Mouse (Mus musculus) liver, postnatal 0 days (tissue): ENCODE measurements at regions not wholly inside any gene's neighbourhood (a gene's known extent, or its start where the extent isn't known, plus 50 kb on each side); places are given as distances from the start of the nearest gene placed in this dataset.

Experiments used
- CTCF ChIP-seq: sonication (generic); IDR thresholded peaks from 2 replicates; pipeline ENCODE4 v1.5.1; 2016; ENCODE audit warnings: antibody characterized with exemption, low read depth
- EP300 ChIP-seq: IDR thresholded peaks from 2 replicates; pipeline ENCODE4 v1.6.1; 2016; ENCODE audit warnings: antibody characterized with exemption, low read depth, mild to moderate bottlenecking

DNA sequence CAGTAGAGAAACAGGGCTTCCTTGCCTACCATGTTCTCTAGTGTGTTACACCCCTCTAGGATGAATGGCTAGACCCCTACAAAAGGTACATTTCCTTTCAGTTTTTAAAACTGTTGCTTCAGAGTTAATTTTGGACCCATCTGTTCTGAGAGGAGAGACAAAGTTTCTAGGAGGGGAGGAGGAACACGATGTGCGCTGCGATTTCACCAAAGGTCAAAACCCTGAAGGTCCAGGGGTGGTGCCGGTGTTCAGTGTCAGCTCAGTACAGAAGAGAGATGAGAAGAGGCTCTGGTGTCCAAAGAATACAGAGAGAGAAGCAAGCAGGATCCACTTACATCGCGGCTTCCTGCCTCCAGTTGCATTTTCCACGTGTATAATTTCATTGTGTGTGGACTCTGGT lies 89.4 kb upstream of the Col1a2 start:
- TF ChIP-seq CTCF, result no peak
- TF ChIP-seq EP300, result no peak
